Mouse (Mus musculus) megakaryocyte, embryonic 14.5 days (primary cell): ENCODE data around the gene Ikzf2.

Experiments used
- FLI1 ChIP-seq: IDR thresholded peaks from 2 replicates; pipeline ENCODE4 v1.6.1; 2012; ENCODE audit warnings: low read length, inconsistent platforms, mixed read lengths
- GATA1 ChIP-seq: IDR thresholded peaks from 3 replicates; pipeline ENCODE4 v1.6.1; 2012; ENCODE audit warnings: mixed read lengths, low read length, inconsistent platforms, borderline replicate concordance

GRCm38 (mm10) chr1:69604213-69604612, 82.8 kb downstream of the Ikzf2 start:
- no peak for TF ChIP-seq GATA1
- TF ChIP-seq FLI1, result no peak
